Mouse (Mus musculus): ENCODE results near the gene Rbbp5.

DNA sequence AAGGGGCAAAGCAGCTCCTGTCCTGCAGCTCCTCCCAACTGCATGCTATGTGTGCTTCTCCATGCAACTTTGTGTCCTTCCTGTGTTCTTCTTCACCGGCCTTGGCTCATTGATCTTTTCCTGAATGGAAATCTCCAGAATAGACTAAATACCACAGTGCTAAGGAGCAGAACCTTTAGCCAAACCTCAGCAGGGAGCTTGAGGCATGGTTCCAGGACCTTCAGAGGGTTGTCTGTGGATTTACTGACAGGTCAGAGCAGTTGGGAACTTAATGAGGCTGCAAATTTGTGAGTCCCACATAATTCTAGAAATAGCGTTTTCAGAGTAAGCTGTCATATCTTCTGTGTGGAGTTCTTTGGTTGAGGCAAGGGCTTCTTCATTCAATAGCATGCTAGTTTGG is 23.4 kb downstream of the Rbbp5 start:
- no peak for TF ChIP-seq USF2 (IDR thresholded peaks at IDR 0.05; ENCODE audit: borderline replicate concordance in 1 of 2, insufficient read depth in 1 of 2, low read depth in 1 of 2, low read length in 2 of 2)
- TF ChIP-seq CHD1 (IDR thresholded peaks at IDR 0.05; ENCODE audit: low read depth, low read length), result no peak
- TF ChIP-seq MAX (IDR thresholded peaks at IDR 0.05; ENCODE audit: low read length), result no peak

Data from MEL (cell line).